Mouse (Mus musculus) A20 (cell line): ENCODE measurements around the gene Rspo3.

Source experiments
- DNase-seq: peaks from one replicate; pipeline ENCODE4 v3.0.0-alpha.2; 2011; ENCODE audit warnings: low read depth, low spot score

Rspo3 gene

DNA sequence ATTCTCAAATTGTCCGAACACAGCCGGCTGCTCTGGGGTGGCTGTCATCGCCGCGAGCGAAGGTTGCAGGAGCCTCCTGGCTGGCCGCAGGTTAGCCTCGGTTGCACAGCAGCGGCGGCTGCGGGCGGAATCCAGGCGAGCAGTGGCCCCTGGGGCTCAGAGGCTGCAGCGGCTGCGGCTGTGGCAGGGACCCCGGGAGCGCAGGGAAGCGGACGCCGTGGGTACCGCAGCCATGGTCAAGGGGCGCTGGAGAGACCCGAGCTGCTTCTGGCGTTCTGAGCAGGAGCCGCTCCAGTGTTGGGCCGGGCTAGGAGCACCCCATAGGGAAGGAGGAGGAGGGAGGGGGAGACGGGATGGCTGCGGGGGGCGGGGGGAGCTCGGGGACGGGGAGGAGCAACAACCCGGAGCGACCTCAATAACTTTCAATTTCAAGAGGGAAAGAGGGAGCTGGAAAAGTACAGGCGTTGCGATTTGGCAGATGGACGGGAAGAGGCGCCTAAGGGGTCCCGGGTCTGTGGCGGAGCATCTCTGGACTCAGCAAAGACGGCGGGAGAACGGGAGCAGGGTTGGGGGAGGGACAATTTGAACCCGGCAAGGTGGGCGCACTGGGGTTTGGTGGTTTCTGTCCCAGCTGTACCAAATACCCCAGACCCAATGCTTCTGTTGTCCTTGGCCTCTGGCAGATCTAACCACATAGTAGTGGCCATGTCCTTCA is at the start of gene Rspo3:
Gene Rspo3, minus strand, starts transcription at position 322 of the 715 bp plus-strand sequence.
- no peak for DNase-seq

DNA sequence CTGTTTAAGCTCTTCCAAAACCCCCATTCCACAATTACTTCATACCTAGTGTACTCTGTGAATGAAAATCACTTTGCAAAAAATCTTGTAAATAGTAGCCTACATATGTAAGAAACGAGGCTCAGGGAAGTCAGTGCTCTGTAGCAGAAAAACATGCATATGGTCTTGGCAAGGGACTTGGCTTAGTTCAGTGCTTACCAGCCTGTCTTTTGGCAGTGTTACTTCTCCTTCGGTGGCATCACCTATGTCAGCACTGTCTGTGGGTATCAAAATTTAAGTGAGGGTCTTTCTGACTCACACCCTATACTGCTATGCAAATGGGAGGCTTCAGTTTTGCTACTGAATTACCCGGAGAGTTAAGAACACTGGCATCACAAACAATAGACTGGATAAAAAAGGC is 46.3 kb upstream of the Rspo3 start:
- no peak for DNase-seq

DNA sequence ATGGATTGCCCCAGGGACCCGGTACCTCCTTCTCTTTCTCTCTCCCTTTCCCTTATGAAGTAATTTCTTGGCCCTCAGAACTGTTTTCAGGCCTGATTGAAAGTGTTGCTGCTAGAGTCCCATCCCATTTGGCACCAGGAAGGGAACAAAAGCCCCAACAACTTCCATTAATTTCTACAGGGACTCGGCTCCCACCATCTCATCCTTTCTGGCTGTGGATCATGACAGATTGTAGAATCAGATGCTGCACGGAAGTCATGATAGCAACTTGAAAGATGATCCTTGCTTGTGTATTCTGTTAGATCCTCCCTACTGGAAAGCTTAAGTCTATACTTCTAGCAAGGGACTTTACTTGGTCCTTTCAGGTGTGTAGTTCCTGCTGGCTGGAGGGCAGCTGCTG is 45.8 kb upstream of the Rspo3 start:
- DNase-seq = no peak

DNA sequence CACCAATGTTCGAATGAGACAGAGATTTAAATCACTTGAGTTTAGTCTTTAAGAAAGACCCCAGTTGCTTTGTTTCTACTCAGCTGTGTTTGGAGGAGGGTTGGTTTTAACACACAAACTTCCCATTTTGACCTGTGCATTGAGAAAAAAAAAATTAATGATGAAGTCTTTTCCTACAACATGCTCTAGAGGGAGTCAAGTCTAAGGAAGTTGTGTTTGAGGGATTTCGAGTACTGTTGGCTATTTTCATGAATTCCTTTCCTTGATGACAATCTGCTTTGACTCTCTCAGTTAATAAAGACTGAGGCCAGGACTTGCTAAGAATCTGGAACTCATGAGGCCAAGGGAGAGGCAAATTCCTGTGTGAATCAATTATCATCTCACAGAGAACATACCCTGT is 20.3 kb upstream of the Rspo3 start:
- DNase-seq = no peak

DNA sequence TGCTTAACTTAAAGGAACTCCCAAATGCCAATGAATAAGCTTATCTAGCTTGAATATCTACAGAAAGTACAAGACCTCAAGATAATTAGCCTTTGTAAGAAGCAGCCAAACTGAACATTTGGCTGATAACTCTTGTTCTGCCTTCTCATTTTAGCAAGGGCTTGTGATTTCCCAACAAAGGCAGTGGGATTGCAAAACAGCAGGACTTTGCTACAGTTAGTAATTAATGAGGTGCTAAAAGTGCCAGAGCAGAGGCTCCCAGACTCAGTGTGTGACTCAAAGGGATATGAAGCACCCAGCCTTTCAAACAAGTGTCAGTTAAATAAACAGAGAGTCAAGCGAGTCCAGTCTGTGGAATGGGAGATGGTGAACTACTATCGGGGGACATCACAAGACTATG is 18.7 kb upstream of the Rspo3 start:
- no peak for DNase-seq

DNA sequence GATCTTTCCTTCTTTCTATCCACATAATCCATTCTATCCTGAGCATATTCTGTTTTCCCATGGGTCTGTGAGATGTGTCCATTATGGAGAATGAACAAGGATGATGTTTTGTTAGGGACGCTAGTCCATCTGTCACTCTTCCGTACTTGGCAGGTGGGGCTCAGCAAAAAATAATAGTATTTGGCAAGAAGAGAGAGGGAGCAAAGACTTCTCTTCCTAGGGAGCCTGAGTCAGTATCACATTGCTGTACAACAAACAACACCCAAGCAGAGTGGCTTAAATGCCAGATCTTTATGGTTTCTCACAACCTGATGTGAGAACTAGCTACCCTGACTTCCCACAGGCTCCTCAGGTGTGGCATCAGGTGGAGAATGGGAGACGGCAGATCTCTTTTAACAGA is 7.3 kb upstream of the Rspo3 start:
- DNase-seq = no peak

DNA sequence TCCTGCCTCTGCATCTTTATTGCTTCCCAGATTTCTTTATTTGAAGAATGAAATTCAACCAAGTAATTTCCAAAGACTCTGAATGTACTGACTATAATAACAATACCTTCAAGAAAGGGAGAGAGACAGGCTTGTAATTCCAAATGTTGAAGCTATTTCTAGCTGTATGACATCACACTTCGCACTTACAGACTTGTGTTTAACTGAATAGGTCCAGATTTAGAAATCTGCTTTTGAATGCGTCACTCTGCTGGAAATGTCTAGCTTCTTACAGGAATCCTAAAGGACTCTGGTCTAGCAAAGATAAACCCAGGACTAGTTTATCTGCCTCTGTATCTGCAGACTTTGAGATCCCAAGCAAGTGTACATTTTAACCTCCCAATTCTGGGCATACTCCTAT is 3.8 kb upstream of the Rspo3 start:
- no peak for DNase-seq

DNA sequence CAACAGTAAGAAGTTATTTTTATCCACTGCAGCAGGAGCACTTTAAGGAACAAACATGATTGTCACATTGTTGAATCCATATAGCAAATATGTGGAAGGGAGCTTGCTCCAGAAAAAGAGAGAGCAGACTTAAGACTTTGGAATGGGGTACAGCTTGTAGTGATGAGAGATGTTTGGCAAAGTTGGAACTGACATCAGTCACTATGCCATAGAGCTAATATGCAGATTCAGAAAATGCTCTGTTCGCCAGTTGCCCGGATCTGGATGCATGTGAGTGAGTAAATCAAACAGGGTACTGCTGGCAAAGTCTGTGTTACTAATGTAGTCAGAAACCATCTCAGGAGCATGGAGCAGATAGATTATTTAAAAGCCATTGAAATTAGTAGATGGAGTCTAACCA is 3.1 kb upstream of the Rspo3 start:
- DNase-seq = no peak

DNA sequence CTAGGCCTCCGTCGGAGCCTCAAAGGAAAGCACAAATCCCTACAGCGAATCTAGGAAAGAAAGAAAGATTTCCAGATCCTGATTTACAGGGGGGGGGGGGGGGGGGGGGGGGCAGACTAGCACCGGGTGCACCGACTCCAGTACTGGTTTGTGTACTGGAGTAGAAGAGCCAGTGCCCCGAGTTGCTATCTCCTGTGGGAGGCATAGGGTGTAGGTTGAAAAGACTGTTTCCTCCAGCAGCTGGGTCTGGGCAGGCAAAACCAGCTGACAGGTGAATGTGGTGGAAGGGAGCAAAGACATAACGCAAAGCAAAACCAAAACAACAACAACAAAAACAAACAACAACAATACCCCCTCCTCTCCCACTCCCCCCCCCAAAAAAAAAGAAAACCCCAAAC is 838 bp downstream of the Rspo3 start:
- no peak for DNase-seq

DNA sequence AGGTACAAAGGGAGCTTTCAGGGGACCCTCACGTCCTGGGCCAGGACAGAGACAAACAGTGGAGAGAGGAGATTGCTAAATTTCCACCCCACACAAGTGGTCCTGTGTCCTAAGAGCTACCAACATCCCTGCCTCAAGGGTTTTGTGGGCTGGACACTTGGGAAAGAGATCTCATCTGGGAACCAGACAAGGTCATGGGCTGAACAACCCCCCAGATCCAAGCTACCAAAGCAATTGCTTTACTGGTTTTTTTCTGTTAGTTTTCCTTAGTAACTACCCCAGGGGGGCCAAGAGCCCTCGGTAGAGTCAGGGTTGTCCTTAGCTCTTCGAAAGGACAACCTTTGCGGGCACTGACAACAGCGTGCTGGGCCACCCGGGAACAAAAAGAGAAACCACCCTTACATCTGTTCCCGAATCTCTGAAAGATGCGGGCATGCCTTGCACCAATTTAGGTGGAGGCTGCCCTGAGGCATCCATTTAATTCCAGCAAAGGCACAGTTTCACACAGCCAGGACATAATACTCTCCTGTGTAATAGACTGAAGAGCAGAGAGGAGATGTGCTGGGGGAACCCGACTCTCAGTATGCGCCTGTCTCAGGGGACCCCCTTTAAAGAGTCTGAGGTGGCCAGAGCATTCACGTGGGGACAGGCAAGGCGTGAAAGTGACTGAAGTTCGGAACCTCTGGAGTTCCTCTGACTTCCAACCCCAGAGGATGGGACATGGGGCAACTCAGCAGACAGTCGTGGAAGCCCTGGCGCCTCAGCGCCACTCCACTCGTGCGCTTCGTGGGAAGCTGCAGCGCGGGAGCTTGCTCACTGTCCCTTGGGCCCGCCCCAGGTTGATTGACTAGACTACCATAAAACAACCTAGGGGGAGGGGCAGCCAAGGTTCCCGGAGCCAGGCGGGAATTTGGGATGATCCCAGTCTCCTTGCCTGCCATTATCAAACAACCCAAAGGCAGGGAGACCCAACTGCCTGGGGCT is 1.5 kb downstream of the Rspo3 start:
- no peak for DNase-seq

DNA sequence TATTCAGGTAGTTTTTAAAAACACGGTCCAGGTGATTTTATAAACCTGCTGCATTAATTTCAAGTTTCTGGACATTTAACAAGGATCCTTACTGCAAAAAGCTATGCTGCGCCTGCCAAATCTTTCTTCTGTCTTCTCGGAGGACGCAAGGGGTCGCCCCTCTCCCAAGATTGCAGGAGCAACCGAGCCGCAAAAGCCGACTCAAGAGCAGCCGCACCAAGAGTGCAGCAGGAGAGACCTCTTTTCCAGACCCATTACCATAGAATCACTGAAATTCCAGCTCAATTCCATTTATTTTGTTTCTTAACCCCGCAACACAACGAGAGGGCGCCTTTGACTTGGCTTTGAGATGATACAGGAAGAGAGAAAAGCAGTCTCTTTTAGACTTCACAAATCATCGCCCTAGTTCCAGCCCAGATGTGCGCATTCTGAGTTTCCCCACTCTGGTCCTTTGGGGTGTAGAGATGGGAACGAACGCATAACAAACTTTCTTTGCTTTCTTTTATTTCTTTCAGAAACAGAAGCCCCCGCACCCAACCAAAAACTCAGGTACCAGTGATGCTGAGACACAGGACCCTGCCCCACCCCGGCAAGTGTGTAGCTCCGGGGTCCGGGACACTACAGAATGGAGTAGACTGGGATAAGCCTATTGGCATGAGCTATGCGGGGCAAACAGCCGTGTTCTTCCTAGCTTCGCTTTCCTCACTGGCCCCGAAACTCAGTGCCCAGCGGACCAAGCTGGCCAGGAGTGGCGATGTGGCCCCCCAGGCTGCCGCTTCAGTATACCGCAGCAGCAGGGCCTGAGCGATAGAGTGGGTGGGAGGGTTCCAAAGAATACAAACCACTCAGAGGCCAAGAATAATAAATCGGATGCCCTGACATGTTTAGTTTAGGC is 2.6 kb downstream of the Rspo3 start:
- DNase-seq = no peak

DNA sequence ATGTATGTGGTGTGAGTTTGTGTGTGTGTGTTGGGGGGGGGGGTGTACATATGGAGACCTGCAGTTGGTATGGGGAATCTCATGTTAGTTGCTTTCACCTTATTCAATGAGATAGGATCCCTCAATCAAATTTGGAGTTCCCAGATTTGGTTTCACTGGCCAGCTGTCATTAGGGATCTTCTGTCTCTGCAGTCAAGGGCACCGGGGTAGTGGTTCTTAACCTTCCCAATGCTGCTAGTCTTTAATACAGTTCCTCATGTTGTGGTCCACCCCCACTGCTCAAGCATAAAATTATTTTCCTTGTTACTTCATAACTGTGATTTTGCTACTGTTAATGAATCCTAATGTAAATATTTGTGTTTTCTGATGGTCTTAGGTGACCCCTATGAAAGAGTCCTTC is 22.1 kb downstream of the Rspo3 start:
- DNase-seq = no peak

DNA sequence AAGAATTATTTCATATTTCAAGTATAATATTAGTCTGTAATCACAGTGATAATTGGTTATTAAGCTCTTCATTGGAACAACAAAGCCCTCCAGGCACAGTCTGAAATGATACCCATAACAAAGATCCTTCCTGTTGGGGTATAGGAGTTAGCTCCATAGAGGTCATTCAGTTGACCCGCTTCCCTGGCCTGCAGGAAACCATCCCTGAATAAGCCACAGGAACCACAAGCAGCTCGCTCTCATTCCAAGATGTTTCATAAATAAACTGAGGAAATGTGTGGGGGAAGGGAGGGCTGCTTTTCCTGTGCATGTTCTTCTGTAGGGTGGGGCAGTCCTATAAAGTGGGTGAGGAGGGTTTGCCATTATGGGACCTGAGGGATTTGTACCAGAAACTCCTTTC is 27.5 kb downstream of the Rspo3 start:
- no peak for DNase-seq

DNA sequence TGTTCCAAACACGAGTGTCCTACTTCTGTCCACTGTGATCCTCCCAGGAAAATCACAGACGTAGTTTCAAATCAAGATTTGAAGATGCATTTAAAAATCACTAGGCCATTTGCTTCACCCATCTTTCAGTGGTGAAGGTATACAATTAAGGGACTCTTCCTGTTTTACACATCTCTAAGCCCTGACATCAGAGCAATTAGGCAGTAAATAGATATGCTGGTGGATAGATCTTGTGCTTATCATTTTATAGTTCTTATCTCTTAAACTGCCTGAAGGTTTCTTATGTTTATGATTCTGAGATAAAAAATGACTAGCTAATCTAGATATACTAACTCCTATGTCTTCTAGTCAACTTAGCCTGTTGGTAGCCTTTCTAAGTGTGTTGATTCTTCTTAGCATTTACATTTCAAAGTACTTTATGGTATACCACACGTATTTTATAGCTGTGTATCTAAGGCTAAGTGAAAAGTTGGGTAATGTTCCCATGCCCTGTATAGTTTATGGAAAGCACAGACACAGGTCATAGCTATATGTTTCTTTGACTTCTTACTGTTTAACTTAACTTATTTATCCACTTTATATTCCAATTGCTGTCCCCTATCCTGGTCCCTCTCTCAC is 38.4 kb downstream of the Rspo3 start:
- no peak for DNase-seq

DNA sequence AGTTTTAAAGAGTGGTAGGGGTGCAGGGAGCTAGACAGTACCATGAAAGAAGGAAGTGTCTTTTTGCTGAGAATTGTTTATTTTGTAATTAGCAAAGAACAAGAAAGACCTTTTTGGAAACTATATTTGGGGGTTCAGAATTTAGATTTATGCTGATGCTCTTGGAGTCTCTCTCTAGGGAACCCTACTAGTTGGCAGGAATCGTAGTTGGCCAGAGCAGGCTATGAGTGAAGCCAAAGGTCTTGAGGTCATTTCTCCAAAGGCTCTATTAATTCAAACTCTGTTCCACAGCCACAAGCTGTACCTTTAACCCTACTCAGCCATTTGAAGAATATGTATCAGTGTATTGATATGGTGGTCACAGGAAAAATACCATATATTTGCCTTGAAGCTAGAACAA is 41.7 kb downstream of the Rspo3 start:
- DNase-seq = no peak

DNA sequence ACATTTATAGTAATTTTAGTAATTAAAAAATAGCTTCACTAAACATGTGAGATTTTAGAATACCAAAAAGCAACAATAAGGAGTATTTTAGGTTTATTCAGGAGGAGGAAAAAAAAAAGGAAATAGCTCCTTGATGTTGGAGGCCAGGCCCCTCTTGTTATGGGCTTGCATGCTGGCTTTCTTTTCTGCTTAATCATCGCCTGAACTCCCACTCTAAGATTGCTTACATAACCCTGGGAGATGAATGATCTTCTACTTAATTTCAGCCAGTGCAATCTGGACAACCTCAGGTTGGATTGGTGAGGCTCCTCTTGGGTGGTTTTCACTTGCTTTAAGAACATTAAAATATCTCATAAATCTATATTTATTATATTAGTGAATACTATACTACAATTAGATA is 54.7 kb downstream of the Rspo3 start:
- no peak for DNase-seq

DNA sequence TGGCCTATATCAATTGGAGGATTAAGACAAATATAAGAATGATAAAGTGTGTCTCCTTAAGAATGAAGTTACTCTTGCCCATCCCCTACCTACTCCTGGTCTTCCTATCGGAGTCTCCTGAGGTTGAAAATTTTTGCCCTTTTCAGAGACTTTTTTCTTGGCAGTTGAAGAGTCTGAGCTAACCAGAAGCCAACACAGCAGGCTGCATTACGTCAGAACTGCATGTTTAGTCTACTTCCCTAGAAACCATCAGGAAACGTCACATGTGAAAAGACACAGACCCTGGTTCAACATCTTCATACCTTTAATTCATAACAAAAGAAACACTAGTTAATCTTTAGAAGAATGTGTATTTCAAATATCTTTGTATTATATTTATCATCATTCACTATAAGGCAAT is 56.3 kb downstream of the Rspo3 start:
- DNase-seq = no peak

DNA sequence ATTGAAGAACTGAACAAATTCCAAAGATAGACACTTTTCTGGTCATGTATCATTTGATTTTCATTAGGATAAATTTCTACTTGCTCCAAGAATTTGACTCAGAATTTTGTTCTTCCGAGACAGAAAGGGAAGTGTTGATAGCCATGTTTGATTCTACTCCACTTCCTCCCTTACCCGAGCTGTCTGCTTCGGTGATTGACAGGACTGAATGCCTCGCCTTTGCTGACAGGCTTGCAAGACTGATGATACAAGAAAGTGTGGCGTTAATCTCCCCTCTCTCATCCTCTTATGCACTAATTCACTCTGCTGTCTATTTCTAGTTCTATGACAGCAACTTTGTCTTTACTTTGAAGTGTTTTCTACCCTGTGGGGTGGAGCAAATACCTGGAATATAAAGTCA is 65.2 kb downstream of the Rspo3 start:
- no peak for DNase-seq

DNA sequence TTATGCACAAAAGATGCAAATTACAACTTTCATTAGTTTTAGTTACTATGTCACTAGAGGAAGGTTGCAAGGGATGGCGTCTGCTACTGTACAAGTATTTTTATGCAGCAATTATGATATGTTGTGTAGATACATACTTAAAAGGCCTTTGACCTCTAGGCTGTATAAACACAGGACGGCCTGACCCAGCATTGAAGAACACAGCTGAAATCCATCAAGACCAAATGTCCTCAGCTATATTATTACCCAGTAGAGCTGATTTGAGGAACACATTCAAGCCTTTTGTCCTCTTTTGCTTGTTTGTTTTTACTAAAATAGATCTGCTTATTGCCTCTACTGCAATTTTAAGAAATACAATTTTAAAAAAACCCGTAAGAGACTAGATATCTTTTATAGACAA is 75.6 kb downstream of the Rspo3 start:
- no peak for DNase-seq

DNA sequence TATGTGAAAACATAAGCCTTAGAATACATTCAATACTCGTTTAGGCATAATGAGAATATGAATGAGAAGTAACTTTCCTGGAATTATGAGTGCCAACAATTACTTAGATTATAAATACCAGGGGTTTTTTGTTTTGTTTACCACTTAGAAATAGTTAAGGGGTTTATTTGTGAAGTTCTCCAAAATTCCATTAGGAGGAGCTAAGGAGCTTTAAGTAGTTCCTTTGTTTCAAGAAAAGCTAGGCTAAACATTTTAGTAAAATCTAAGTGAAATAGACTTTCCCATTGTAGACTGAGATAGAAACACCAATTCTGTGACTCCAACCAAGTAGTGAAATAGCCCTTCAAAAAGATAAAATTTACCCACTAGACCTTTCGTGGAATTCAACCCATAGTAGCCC is 76.0 kb downstream of the Rspo3 start:
- peak; percentile 1 for DNase-seq

DNA sequence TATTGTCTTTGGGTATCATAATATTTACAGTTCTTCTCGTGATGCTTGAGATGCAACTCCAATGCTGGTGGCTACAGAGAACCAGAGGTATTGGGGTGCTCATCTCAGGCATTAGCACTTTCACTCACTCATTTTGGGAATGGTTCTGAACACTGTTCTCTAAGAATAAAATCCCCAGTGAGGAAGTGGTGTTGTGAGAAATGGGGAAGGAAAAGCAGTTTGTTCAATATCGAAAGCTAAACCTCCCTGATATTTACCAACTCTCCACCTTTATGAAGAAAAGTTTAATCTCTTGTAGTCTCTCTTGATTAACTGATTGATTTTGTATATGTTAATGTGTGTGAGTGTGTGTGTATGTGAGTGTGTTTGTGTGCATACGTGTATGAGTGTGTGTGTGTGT is 90.6 kb downstream of the Rspo3 start:
- no peak for DNase-seq

DNA sequence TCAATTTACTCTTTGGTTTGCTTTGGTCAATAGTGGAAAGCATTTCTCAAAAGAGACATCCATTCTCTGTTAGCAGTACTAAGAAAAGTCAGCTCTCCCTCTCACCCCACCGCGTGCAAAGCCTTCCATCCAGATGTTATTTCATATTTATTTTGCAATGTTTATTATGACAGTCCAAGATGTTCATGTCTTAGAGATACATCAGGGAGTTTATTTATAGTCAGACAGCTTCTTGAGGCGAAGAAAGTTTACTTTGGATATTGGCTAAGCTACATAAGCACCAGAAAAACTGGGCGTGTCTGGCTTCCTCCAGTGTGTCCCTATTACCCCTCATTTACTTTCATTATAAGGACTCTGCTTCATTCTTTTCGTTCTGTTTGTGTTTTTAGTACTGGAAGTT is 94.4 kb downstream of the Rspo3 start:
- DNase-seq = no peak
